Mouse (Mus musculus) forebrain, embryonic 13.5 days (tissue): ENCODE data around the gene Siglece. TPM values are rescaled to one million over a fixed set of nuclear protein-coding genes. Genes with fewer than 3 reads are reported as not detected.

Source experiments
- ATAC-seq: fragments of 200-750 bp; cut with Nextera tagmentation; 2 replicates; pipeline ENCODE4 v1.8.0; 2017
- H3K27ac ChIP-seq: fragments of 300-500 bp; sonication (generic); 2 replicates; pipeline ENCODE4 v1.5.1; 2015; ENCODE audit warnings: inconsistent platforms, mild to moderate bottlenecking, moderate library complexity
- H3K27me3 ChIP-seq: fragments of 300-500 bp; sonication (generic); 2 replicates; pipeline ENCODE4 v1.6.1; 2015; ENCODE audit warnings: mild to moderate bottlenecking, inconsistent platforms
- H3K36me3 ChIP-seq: fragments of 300-500 bp; sonication (generic); 2 replicates; pipeline ENCODE4 v1.6.1; 2015; ENCODE audit warnings: mild to moderate bottlenecking, inconsistent platforms; ENCODE audit not compliant: poor library complexity, severe bottlenecking
- H3K4me1 ChIP-seq: fragments of 300-500 bp; sonication (generic); 2 replicates; pipeline ENCODE4 v1.6.1; 2015; ENCODE audit warnings: inconsistent platforms
- H3K4me2 ChIP-seq: fragments of 300-500 bp; sonication (generic); 2 replicates; pipeline ENCODE4 v1.6.1; 2015; ENCODE audit warnings: inconsistent platforms, mild to moderate bottlenecking, moderate library complexity
- H3K4me3 ChIP-seq: fragments of 300-500 bp; sonication (generic); 2 replicates; pipeline ENCODE4 v1.5.1; 2015; ENCODE audit warnings: mild to moderate bottlenecking, inconsistent platforms
- H3K9ac ChIP-seq: fragments of 300-500 bp; sonication (generic); 2 replicates; pipeline ENCODE4 v1.6.1; 2015; ENCODE audit warnings: mild to moderate bottlenecking, inconsistent platforms
- H3K9me3 ChIP-seq: fragments of 300-500 bp; sonication (generic); replicated peaks from 2 replicates; pipeline ENCODE4 v1.6.1; 2016; ENCODE audit warnings: inconsistent platforms
- WGBS: fragments of 180-500 bp; shearing (Covaris S2); methylation state at CpG from one replicate; pipeline ENCODE4 v1.1.7; 2015; 5-methylcytosine and 5-hydroxymethylcytosine counted together
- polyA plus RNA-seq: library from polyadenylated mRNA; unstranded; fragments of >200 nt; fragmentation: Nextera tagmentation; extraction: Ambion mirVana; gene quantifications from 2 replicates; pipeline ENCODE4 v1.2.1, GENCODE M21; 2015

Gene Siglece
- polyA plus RNA-seq, 1 experiment from 2014 or later: 0.17 TPM

- WGBS: 96% methylated on average over 1 of the region's 1 CpGs
- no peak for ATAC-seq
These were observed 2.8 kb upstream of the Siglece start for GRCm38 (mm10) chr7:43662804-43663203.

DNA sequence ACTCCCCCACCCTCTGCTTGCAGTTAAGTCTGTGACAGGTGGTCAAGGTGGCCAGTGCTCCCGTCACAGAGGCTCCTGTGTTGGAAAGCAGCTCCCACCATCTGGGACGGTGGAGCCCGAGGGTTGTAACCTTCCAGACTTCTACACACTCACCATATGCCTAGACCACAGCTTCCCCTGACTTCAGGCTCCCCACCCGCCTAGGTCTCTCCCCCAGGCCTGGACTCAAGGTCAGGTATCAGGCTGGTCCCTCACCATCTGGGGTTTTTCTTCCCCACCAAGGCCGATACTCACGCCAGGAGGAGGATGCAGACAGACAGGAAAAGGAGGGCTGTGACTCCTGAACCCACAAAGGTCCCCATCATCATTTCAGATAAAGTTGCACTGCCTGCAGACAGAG, 3.7 kb downstream of the Siglece start:
- no peaks in the 10 kb centered on the region for H3K27me3 ChIP-seq
- no peak overlapping the region for H3K27ac ChIP-seq
- ATAC-seq: no peak
- no peaks in the 10 kb centered on the region; the same call in 1 of the 2 replicates for H3K9me3 ChIP-seq
- H3K4me3 ChIP-seq: no peak overlapping the region
- no peak overlapping the region for H3K4me2 ChIP-seq
- no peaks in the 10 kb centered on the region for H3K4me1 ChIP-seq
- H3K9ac ChIP-seq: no peak overlapping the region
- 76% methylated on average over 6 of the region's 6 CpGs for WGBS
- no peaks in the 10 kb centered on the region for H3K36me3 ChIP-seq

More at GRCm38 (mm10) chr7:43662804-43663203, 2.8 kb upstream of the Siglece start:
- Histone ChIP-seq H3K9me3 (no peaks in the 10 kb centered on the region), H3K4me2 (no peak overlapping the region), H3K27me3 (no peaks in the 10 kb centered on the region), H3K27ac (no peak overlapping the region), H3K36me3 (no peaks in the 10 kb centered on the region), H3K4me1 (no peaks in the 10 kb centered on the region), H3K9ac (no peak overlapping the region), H3K4me3 (no peak overlapping the region)

DNA sequence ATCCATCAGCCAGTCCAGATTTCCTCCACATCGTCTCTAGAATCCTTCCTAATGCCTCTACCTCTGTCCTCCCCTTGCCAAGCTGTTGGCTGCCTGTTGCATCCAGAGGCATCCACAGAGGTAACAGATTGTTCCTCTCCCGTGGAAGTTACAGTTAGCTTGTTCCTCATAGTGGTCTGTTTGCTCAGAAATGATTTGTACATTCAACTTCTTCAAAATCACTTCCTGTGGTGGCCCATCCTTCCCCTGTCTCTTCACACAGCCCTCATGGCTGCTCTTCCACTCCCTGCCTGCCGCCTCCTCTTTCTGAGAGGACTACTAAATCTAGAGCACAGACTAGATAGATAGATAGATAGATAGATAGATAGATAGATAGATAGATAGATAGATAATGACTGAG, 5.4 kb downstream of the Siglece start:
- no peak overlapping the region for H3K27ac ChIP-seq
- H3K9ac ChIP-seq: no peak overlapping the region
- no peaks in the 10 kb centered on the region; the same call in 1 of the 2 replicates for H3K9me3 ChIP-seq
- ATAC-seq: no peak
- no peak overlapping the region for H3K4me3 ChIP-seq
- H3K4me2 ChIP-seq: no peak overlapping the region
- H3K27me3 ChIP-seq: no peaks in the 10 kb centered on the region
- H3K36me3 ChIP-seq: no peaks in the 10 kb centered on the region
- no peaks in the 10 kb centered on the region for H3K4me1 ChIP-seq
- WGBS: 87% methylated on average over 3 of the region's 3 CpGs

DNA sequence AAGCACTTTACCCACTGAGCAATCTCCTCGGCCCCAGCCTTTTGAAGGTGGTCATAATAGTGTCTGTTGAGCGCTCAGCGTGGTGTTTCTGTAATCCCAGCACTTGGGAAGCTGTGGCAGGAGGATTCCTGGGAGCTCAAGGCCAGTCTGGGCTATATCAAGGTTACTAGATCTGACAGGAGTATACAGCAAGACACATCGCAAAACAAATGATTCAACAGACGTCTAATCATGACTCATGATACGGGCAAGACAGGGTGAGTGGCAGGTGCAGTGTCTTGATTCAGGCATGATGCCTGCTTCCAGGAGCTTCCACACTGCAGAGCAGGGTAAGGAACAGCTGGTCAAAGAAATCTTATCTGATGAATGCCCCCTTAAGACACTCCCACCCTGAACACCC, 7.3 kb downstream of the Siglece start:
- no peaks in the 10 kb centered on the region; the same call in 1 of the 2 replicates for H3K9me3 ChIP-seq
- no peaks in the 10 kb centered on the region for H3K36me3 ChIP-seq
- H3K4me2 ChIP-seq: no peak overlapping the region
- WGBS: 91% methylated on average over 6 of the region's 6 CpGs
- no peaks in the 10 kb centered on the region for H3K27me3 ChIP-seq
- no peak overlapping the region for H3K4me3 ChIP-seq
- H3K9ac ChIP-seq: no peak overlapping the region
- no peak overlapping the region for H3K27ac ChIP-seq
- no peaks in the 10 kb centered on the region for H3K4me1 ChIP-seq
- ATAC-seq: no peak

DNA sequence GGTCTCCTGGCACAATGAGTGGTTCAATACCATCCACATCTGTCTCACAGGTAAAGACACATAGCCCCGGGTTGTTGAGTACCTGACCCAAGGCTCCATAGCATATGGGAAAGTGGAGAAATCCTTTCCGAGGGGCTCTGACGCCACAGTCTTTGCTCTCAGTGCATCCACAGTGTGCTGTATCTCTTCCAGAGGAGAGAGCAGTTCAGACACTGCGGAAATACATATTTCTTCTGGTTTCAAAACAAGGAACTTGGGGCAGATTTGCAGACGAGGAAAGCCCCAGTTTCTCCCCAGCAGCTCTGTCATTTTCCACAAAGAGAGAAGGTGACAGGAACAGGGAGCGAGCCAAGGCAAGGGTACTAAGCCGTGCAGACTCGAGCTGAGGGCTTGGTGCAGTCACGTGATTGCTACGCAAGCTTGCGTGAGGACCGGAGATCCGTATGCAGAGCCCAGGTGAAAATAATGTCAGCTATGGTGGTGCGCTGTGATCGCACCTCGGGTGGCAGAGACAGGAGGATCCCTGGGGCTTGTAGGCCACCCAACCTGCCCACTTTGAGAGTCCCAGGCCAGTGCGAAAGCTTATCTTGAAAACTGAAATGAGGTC, 16.8 kb downstream of the Siglece start:
- Histone ChIP-seq H3K4me1 (no peaks in the 10 kb centered on the region), H3K4me3 (no peak overlapping the region), H3K27ac (no peak overlapping the region), H3K9me3 (no peaks in the 10 kb centered on the region), H3K36me3 (no peaks in the 10 kb centered on the region), H3K9ac (no peak overlapping the region), H3K27me3 (no peaks in the 10 kb centered on the region), H3K4me2 (no peak overlapping the region)
- ATAC-seq: no peak
- 88% methylated on average over 17 of the region's 17 CpGs for WGBS

GRCm38 (mm10) chr7:43642587-43642986, 17.4 kb downstream of the Siglece start:
- no peak overlapping the region for H3K4me2 ChIP-seq
- ATAC-seq: no peak
- WGBS: 92% methylated on average over 5 of the region's 5 CpGs
- no peak overlapping the region for H3K4me3 ChIP-seq
- H3K27ac ChIP-seq: no peak overlapping the region
- H3K9ac ChIP-seq: no peak overlapping the region
- no peaks in the 10 kb centered on the region for H3K36me3 ChIP-seq
- no peaks in the 10 kb centered on the region for H3K4me1 ChIP-seq
- no peaks in the 10 kb centered on the region for H3K27me3 ChIP-seq
- no peaks in the 10 kb centered on the region for H3K9me3 ChIP-seq

- ATAC-seq: no peak
- Histone ChIP-seq H3K4me3 (no peak overlapping the region), H3K4me1 (no peaks in the 10 kb centered on the region), H3K4me2 (no peak overlapping the region), H3K9me3 (no peaks in the 10 kb centered on the region), H3K36me3 (no peaks in the 10 kb centered on the region), H3K9ac (no peak overlapping the region), H3K27ac (no peak overlapping the region), H3K27me3 (no peaks in the 10 kb centered on the region)
- 75% methylated on average over 1 of the region's 1 CpGs for WGBS
These were observed 22.8 kb downstream of the Siglece start for GRCm38 (mm10) chr7:43637118-43637517.

GRCm38 (mm10) chr7:43636194-43636593, 23.8 kb downstream of the Siglece start:
- no peaks in the 10 kb centered on the region for H3K4me1 ChIP-seq
- H3K4me3 ChIP-seq: no peak overlapping the region
- no peak for ATAC-seq
- no peaks in the 10 kb centered on the region for H3K9me3 ChIP-seq
- no peaks in the 10 kb centered on the region for H3K27me3 ChIP-seq
- H3K4me2 ChIP-seq: no peak overlapping the region
- no peak overlapping the region for H3K27ac ChIP-seq
- 61% methylated on average over 2 of the region's 2 CpGs for WGBS
- no peaks in the 10 kb centered on the region for H3K36me3 ChIP-seq
- no peak overlapping the region for H3K9ac ChIP-seq

- Histone ChIP-seq H3K4me3 (no peak within 1 kb of the TSS), H3K4me1 (no peaks in the 10 kb centered on the region), H3K9me3 (no peaks in the 10 kb centered on the region), H3K9ac (no peak within 1 kb of the TSS), H3K4me2 (no peak within 1 kb of the TSS), H3K27ac (no peak within 1 kb of the TSS), H3K36me3 (no peaks in the 10 kb centered on the region), H3K27me3 (no peaks in the 10 kb centered on the region)
- ATAC-seq: no peak
- 80% methylated on average over 6 of the region's 6 CpGs for WGBS
These were observed 25.5 kb downstream of the Siglece start, which contains the start of gene Ceacam18 for GRCm38 (mm10) chr7:43634500-43634899. Ceacam18 (plus strand) TSS chr7:43634707.

DNA sequence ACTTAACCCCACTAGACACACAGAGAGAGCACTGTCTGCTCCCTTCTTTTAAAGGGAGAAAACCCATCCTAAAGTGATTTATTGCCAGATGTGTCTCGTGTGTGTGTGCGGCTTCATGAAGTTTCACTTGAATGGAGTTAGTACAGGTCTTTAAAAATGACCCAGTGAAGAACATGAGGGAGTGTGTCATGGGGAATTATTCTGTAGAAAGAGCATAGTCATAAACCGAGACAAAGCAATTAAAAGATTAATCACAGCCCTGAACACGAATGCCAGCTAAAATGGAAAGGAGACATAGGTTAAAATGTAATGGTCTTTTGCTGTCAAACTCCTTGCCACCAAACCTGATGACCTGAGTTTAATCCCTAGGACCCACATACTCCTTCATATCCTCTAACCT, 26.0 kb downstream of the Siglece start:
- WGBS: 76% methylated on average over 4 of the region's 4 CpGs

DNA sequence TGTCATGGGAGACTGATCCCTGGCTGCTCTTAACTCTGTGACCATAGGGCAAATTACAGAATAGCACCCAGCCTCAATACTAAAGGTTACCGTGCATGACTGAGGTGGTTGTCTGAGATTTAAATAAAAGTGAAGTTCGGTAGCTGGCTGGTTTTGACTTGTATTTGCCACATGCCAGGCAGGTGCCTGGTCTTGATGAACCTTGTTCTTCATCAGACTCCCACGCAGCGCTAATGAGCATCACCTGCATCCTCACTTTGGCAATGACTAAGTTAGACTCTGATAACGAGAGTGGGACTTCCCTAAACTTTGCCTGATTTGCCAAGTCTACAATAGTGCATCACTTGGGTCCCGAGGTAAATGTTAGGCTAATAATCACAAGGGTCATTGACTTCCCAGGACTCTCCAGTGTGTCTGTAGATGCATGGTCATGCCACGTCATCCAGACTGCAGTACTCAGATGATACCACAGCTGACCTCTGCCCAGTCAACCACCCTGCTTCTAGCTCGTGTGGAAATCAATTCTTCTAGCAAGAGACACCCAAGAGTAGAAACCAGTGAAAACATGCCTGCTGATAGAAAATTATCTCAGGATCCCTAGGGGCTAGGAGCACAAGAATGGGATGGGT, 34.1 kb downstream of the Siglece start:
- Histone ChIP-seq H3K27ac (no peak overlapping the region), H3K4me3 (no peak overlapping the region), H3K9ac (no peak overlapping the region), H3K36me3 (no peaks in the 10 kb centered on the region), H3K9me3 (no peaks in the 10 kb centered on the region), H3K4me1 (no peaks in the 10 kb centered on the region), H3K27me3 (no peaks in the 10 kb centered on the region), H3K4me2 (no peak overlapping the region)
- no peak for ATAC-seq
- 85% methylated on average over 8 of the region's 8 CpGs for WGBS

More for the DNA sequence above, 26.0 kb downstream of the Siglece start:
- Histone ChIP-seq H3K36me3 (no peaks in the 10 kb centered on the region), H3K4me1 (no peaks in the 10 kb centered on the region), H3K27ac (no peak overlapping the region), H3K9ac (no peak overlapping the region), H3K4me2 (no peak overlapping the region), H3K9me3 (no peaks in the 10 kb centered on the region), H3K27me3 (no peaks in the 10 kb centered on the region), H3K4me3 (no peak overlapping the region)
- ATAC-seq: no peak

- WGBS: 52% methylated on average over 3 of the region's 3 CpGs
These were observed 34.9 kb downstream of the Siglece start for GRCm38 (mm10) chr7:43625065-43625464.

DNA sequence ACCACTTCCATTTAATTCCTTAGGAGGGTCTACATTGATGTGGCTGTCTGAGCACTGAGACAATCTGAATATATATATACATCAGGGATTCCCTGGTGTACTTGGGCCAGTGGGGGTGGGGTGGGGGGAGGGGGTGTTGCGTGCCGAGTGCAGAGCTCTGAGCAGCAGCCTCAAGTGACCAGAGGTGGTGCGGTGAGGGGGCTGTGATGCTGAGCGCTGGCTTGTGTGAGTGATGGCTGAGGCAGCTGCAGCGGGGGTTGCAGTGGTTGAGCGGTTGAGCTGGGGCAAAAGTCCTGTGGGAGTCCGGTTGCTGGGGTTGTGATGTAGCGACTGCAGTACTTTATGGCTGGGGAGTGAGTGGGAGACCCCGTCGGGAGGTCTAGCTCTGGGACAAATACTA, 36.1 kb downstream of the Siglece start:
- Histone ChIP-seq H3K4me2 (no peak overlapping the region), H3K27me3 (no peaks in the 10 kb centered on the region), H3K36me3 (no peaks in the 10 kb centered on the region), H3K9ac (no peak overlapping the region), H3K4me1 (no peaks in the 10 kb centered on the region), H3K4me3 (no peak overlapping the region), H3K9me3 (no peaks in the 10 kb centered on the region), H3K27ac (no peak overlapping the region)
- ATAC-seq: no peak
- 17% methylated on average over 10 of the region's 10 CpGs for WGBS

More at GRCm38 (mm10) chr7:43625065-43625464, 34.9 kb downstream of the Siglece start:
- no peak overlapping the region for H3K9ac ChIP-seq
- no peaks in the 10 kb centered on the region for H3K4me1 ChIP-seq
- H3K27ac ChIP-seq: no peak overlapping the region
- H3K27me3 ChIP-seq: no peaks in the 10 kb centered on the region
- no peaks in the 10 kb centered on the region for H3K9me3 ChIP-seq
- ATAC-seq: no peak
- H3K4me2 ChIP-seq: no peak overlapping the region
- no peak overlapping the region for H3K4me3 ChIP-seq
- H3K36me3 ChIP-seq: no peaks in the 10 kb centered on the region
